Mouse (Mus musculus) stomach, embryonic 15.5 days (tissue): ENCODE results near the gene Bglap. TPM values are rescaled to one million over a fixed set of nuclear protein-coding genes. Genes with fewer than 3 reads are reported as not detected.

Experiments used
- ATAC-seq: fragments of 200-750 bp; cut with Nextera tagmentation; 2 replicates; pipeline ENCODE4 v1.8.0; 2017; ENCODE audit warnings: low read depth, moderate number of reproducible peaks, moderate TSS enrichment; ENCODE audit not compliant: insufficient read depth, low FRiP score
- H3K27ac ChIP-seq: fragments of 300-500 bp; sonication (generic); 2 replicates; pipeline ENCODE4 v1.5.1; 2015; ENCODE audit warnings: mild to moderate bottlenecking, inconsistent platforms
- H3K27me3 ChIP-seq: fragments of 300-500 bp; sonication (generic); replicated peaks from 2 replicates; pipeline ENCODE4 v1.6.1; 2015; ENCODE audit warnings: inconsistent platforms
- H3K36me3 ChIP-seq: fragments of 300-500 bp; sonication (generic); 2 replicates; pipeline ENCODE4 v1.6.1; 2015; ENCODE audit warnings: inconsistent platforms
- H3K4me1 ChIP-seq: fragments of 300-500 bp; sonication (generic); 2 replicates; pipeline ENCODE4 v1.6.1; 2015; ENCODE audit warnings: inconsistent platforms
- H3K4me2 ChIP-seq: fragments of 300-500 bp; sonication (generic); 2 replicates; pipeline ENCODE4 v1.6.1; 2015; ENCODE audit warnings: mild to moderate bottlenecking, inconsistent platforms
- H3K4me3 ChIP-seq: fragments of 300-500 bp; sonication (generic); replicated peaks from 2 replicates; pipeline ENCODE4 v1.5.1; 2015; ENCODE audit warnings: inconsistent platforms
- H3K9ac ChIP-seq: fragments of 300-500 bp; sonication (generic); 2 replicates; pipeline ENCODE4 v1.6.1; 2015; ENCODE audit warnings: inconsistent platforms
- H3K9me3 ChIP-seq: fragments of 300-500 bp; sonication (generic); 2 replicates; pipeline ENCODE4 v1.6.1; 2016; ENCODE audit warnings: inconsistent platforms
- whole genome bisulfite sequencing: fragments of 180-500 bp; shearing (Covaris S2); methylation state at CpG from one replicate; pipeline ENCODE4 v1.1.7; 2015; 5-methylcytosine and 5-hydroxymethylcytosine counted together
- polyA plus RNA-seq: library from polyadenylated mRNA; unstranded; fragments of >200 nt; fragmentation: Nextera tagmentation; extraction: Ambion mirVana; gene quantifications from 2 replicates; pipeline ENCODE4 v1.2.1, GENCODE M21; 2015

Bglap gene
- polyA plus RNA-seq, 1 experiment from 2014 or later = 0.58 TPM

GRCm38 (mm10) chr3:88363700-88364099 lies 20.6 kb downstream of the Bglap start:
- Histone ChIP-seq H3K4me3 (no peak overlapping the region), H3K4me1 (peaks cover 12% of the 10 kb centered on the region; the same call in 1 of the 2 replicates), H3K9me3 (no peaks in the 10 kb centered on the region), H3K36me3 (peaks cover 23% of the 10 kb centered on the region), H3K27me3 (peaks cover 12% of the 10 kb centered on the region), H3K9ac (no peak overlapping the region), H3K4me2 (no peak overlapping the region), H3K27ac (peak overlapping the region; percentile 23; the same call in 1 of the 2 replicates)
- 49% methylated on average over 4 of the region's 4 CpGs for WGBS
- ATAC-seq = peak; percentile 76

DNA sequence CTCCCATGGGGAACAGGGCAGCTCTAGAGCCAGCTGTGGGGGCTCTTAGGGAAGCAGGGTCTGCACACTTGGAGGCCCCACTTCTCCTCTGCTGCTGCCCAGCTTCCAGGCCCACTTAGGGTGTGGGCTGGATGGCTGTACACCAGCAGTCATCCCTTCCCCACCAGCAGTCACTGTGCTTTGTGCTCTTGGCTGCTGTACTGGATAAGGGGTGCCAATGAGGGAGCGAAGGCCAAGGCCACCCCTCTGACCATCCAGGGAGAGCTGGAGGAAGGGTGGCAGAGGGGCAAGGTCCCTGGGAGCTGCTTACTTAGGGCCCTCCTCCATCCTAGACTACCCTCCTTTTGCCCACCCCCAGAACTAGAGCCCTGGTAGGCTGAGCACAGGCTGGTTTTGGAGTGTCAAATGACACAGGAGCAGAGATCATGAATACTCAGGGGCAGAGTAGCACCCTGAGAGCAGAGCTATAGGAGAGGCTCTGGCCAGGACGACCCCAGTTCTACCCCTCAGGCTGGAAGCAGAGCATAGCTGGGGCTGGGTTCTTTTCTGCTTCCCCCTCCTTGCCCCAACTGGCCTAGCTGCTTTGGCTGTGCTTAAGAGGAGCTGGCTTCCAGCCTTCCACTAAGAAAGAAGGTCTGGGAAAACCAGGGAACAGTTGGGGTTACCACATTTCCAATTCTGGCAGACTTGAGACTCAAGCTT lies 22.5 kb downstream of the Bglap start:
- WGBS = 93% methylated on average over 2 of the region's 2 CpGs
- Histone ChIP-seq H3K27ac (no peak overlapping the region), H3K27me3 (peaks cover 12% of the 10 kb centered on the region), H3K4me1 (peaks cover 12% of the 10 kb centered on the region; the same call in 1 of the 2 replicates), H3K4me3 (no peak overlapping the region), H3K36me3 (peaks cover 41% of the 10 kb centered on the region), H3K9me3 (no peaks in the 10 kb centered on the region), H3K4me2 (no peak overlapping the region), H3K9ac (no peak overlapping the region)
- no peak for ATAC-seq

- Histone ChIP-seq H3K4me2 (no peak overlapping the region), H3K36me3 (peaks cover 46% of the 10 kb centered on the region), H3K4me1 (peaks cover 12% of the 10 kb centered on the region; the same call in 1 of the 2 replicates), H3K9ac (no peak overlapping the region), H3K27ac (no peak overlapping the region), H3K4me3 (no peak overlapping the region), H3K9me3 (no peaks in the 10 kb centered on the region), H3K27me3 (peaks cover 10% of the 10 kb centered on the region)
- ATAC-seq = no peak
- WGBS = 74% methylated on average over 6 of the region's 6 CpGs
These were observed 23.2 kb downstream of the Bglap start for GRCm38 (mm10) chr3:88361096-88361495.

GRCm38 (mm10) chr3:88359989-88360388 lies 24.3 kb downstream of the Bglap start:
- no peak overlapping the region for H3K4me3 ChIP-seq
- ATAC-seq = no peak
- H3K27ac ChIP-seq = peak overlapping the region; percentile 31; the same call in 1 of the 2 replicates
- peaks cover 57% of the 10 kb centered on the region for H3K36me3 ChIP-seq
- H3K9ac ChIP-seq = no peak overlapping the region
- no peak overlapping the region for H3K4me2 ChIP-seq
- peaks cover 6% of the 10 kb centered on the region; the same call in 1 of the 2 replicates for H3K4me1 ChIP-seq
- WGBS = 68% methylated on average over 3 of the region's 3 CpGs
- H3K9me3 ChIP-seq = no peaks in the 10 kb centered on the region
- H3K27me3 ChIP-seq = no peaks in the 10 kb centered on the region

DNA sequence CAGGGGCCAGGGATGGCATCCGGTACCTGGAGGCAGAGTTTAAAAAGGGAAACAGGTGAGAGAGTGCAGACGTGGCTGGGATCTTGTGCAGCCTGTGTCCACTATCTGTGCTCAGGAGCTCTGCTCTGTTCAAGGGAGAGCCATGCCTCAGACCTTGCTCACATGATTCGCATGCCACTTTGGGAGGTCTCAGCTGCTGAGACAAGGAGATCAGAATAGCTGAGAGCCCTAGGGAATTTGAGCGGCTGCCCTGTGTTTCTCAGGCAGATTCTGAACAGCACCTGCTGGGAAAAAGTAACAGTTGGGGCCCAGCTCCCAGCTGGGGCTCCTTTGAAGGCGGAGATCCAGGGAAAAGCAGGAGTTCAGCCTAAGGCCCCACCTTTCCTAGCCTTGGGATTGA lies 24.7 kb downstream of the Bglap start:
- Histone ChIP-seq H3K27ac (peak overlapping the region; percentile 21), H3K27me3 (no peaks in the 10 kb centered on the region), H3K4me1 (0 out of 2 replicates have a peak, but pooled peaks cover 2% of the 10 kb centered on the region), H3K36me3 (peaks cover 61% of the 10 kb centered on the region), H3K4me2 (no peak overlapping the region), H3K4me3 (no peak overlapping the region), H3K9ac (no peak overlapping the region), H3K9me3 (no peaks in the 10 kb centered on the region)
- 81% methylated on average over 5 of the region's 5 CpGs for WGBS
- no peak for ATAC-seq

GRCm38 (mm10) chr3:88354396-88355165 lies 29.7 kb downstream of the Bglap start:
- H3K4me3 ChIP-seq = no peak overlapping the region
- no peaks in the 10 kb centered on the region for H3K9me3 ChIP-seq
- H3K9ac ChIP-seq = no peak overlapping the region
- peaks cover 91% of the 10 kb centered on the region for H3K36me3 ChIP-seq
- H3K27me3 ChIP-seq = no peaks in the 10 kb centered on the region
- ATAC-seq = no peak
- 89% methylated on average over 8 of the region's 8 CpGs for WGBS
- no peak overlapping the region for H3K27ac ChIP-seq
- H3K4me1 ChIP-seq = no peaks in the 10 kb centered on the region
- H3K4me2 ChIP-seq = no peak overlapping the region

DNA sequence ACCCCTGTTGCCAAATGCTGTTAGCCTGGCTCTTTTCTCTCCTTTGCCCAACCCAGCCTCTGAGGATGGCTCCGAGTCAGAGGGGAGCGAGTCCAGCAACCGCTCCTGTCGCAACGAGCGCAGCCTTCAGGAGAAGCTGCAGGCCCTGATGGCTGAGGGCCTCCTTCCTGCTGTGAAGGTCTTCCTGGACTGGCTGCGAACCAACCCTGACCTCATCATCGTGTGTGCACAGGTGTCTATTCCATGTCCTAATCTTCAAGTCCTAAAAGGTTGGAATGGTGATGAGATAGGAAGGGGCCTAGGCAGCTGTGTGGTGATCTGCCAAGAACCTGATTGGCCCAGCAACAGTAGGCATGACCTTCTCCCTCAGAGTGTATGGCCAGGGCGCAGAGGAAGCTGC lies 31.4 kb downstream of the Bglap start:
- 90% methylated on average over 9 of the region's 9 CpGs for WGBS
- no peak for ATAC-seq
- H3K9me3 ChIP-seq = no peaks in the 10 kb centered on the region

DNA sequence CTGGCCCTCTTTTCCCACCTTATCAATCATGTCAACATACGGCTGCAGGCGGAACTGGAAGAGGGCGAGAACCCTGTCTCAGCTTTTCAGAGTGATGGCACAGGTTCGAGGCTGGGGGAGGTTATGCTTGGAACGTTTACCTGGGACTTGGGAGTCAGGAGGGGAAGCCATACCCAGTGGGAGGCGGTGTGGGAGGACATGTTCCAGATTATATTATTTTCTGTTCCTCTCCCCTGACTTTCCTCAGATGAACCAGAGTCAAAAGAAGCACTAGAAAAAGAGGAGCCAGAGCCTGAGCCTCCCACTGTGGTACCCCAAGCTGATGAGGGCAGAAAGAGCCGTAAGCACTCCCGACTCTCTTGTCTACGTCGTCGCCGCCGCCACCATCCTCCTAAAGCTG lies 33.5 kb downstream of the Bglap start:
- H3K27ac ChIP-seq = no peak overlapping the region
- H3K27me3 ChIP-seq = no peaks in the 10 kb centered on the region
- H3K4me3 ChIP-seq = no peak overlapping the region
- H3K4me1 ChIP-seq = no peaks in the 10 kb centered on the region
- 85% methylated on average over 13 of the region's 13 CpGs for WGBS
- no peak overlapping the region for H3K9ac ChIP-seq
- H3K9me3 ChIP-seq = no peaks in the 10 kb centered on the region
- no peak for ATAC-seq
- no peak overlapping the region for H3K4me2 ChIP-seq
- peaks cover 85% of the 10 kb centered on the region for H3K36me3 ChIP-seq

More for the DNA sequence above, 31.4 kb downstream of the Bglap start:
- Histone ChIP-seq H3K9ac (no peak overlapping the region), H3K27me3 (no peaks in the 10 kb centered on the region), H3K27ac (no peak overlapping the region), H3K4me3 (no peak overlapping the region), H3K4me1 (no peaks in the 10 kb centered on the region), H3K36me3 (peaks cover 87% of the 10 kb centered on the region), H3K4me2 (no peak overlapping the region)

- H3K4me2 ChIP-seq = no peak overlapping the region
- H3K4me1 ChIP-seq = peaks cover 9% of the 10 kb centered on the region
- WGBS = 67% methylated on average over 3 of the region's 3 CpGs
- peaks cover 20% of the 10 kb centered on the region for H3K36me3 ChIP-seq
- no peaks in the 10 kb centered on the region for H3K9me3 ChIP-seq
- no peak overlapping the region for H3K27ac ChIP-seq
- no peaks in the 10 kb centered on the region for H3K27me3 ChIP-seq
- ATAC-seq = no peak
- H3K9ac ChIP-seq = no peak overlapping the region
- no peak overlapping the region for H3K4me3 ChIP-seq
These were observed 45.3 kb downstream of the Bglap start for GRCm38 (mm10) chr3:88339006-88339405.

- Histone ChIP-seq H3K9ac (no peak overlapping the region), H3K9me3 (no peaks in the 10 kb centered on the region), H3K27ac (no peak overlapping the region; the same call in 1 of the 2 replicates), H3K4me1 (peaks cover 9% of the 10 kb centered on the region), H3K4me2 (no peak overlapping the region), H3K4me3 (no peak overlapping the region), H3K27me3 (no peaks in the 10 kb centered on the region), H3K36me3 (peaks cover 13% of the 10 kb centered on the region)
- WGBS = 85% methylated on average over 7 of the region's 7 CpGs
- no peak for ATAC-seq
These were observed 45.9 kb downstream of the Bglap start for GRCm38 (mm10) chr3:88338316-88338715.

DNA sequence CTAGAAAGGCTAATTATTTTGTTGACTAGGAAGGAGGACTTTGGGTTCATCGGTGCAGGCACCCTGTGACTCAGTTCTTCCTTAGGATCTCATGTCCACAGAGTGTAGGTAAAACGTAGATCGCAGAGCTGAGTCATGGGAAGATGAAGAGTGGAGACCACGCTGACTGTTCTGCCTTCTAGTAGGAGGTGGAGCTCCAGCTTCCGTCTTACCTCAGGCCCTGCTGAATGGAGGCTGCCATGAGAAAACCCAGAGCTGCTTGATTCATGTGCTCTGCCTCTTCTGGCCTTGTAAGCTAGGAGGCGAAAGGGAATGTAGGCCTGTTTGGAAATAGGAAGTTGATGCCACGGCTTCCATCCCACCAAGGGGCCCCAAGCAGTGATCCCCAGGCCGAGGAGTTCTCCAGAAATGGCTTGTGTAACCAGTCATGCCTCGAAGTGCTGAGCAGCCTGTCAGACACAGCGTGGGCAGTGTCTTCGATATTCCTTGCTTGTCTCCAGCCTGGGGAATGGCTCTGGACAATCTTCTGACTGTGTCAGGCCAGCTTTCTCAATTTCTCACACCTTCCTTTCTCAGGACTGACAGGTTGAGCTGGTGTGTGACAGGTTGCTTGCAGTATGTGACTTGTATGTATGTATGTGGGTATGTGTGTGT lies 46.8 kb downstream of the Bglap start:
- no peaks in the 10 kb centered on the region for H3K27me3 ChIP-seq
- H3K9me3 ChIP-seq = no peaks in the 10 kb centered on the region
- no peak overlapping the region for H3K9ac ChIP-seq
- ATAC-seq = no peak
- peaks cover 4% of the 10 kb centered on the region for H3K36me3 ChIP-seq
- peaks cover 11% of the 10 kb centered on the region for H3K4me1 ChIP-seq
- H3K27ac ChIP-seq = peak overlapping the region; percentile 40; the same call in 1 of the 2 replicates
- 54% methylated on average over 11 of the region's 11 CpGs for WGBS
- peak overlapping the region; percentile 20; the same call in 1 of the 2 replicates for H3K4me3 ChIP-seq
- peak overlapping the region; percentile 68 for H3K4me2 ChIP-seq
